Mouse (Mus musculus) limb, embryonic 11.5 days (tissue): Measurements from ENCODE around the gene Foxn3. TPM values are rescaled to one million over a fixed set of nuclear protein-coding genes. Genes with fewer than 3 reads are reported as not detected.

Source experiments
- ATAC-seq: fragments of 200-750 bp; cut with Nextera tagmentation; 2 replicates; pipeline ENCODE4 v1.8.0; 2017; ENCODE audit warnings: low read depth; ENCODE audit not compliant: insufficient number of reproducible peaks, low FRiP score, low TSS enrichment
- DNase-seq: peaks from one replicate; pipeline ENCODE4 v3.0.0-alpha.2; 2015; ENCODE audit warnings: low spot score
- H3K27ac ChIP-seq: fragments of 300-500 bp; sonication (generic); replicated peaks from 2 replicates; pipeline ENCODE4 v1.5.1; 2014; ENCODE audit warnings: low read depth, mild to moderate bottlenecking, low read length
- H3K27me3 ChIP-seq: fragments of 300-500 bp; sonication (generic); 2 replicates; pipeline ENCODE4 v1.6.1; 2014; ENCODE audit warnings: mild to moderate bottlenecking, low read length, mixed read lengths; ENCODE audit not compliant: control insufficient read depth, insufficient read depth
- H3K36me3 ChIP-seq: fragments of 300-500 bp; sonication (generic); 2 replicates; pipeline ENCODE4 v1.6.1; 2014; ENCODE audit warnings: mild to moderate bottlenecking, low read length, moderate library complexity, mixed read lengths; ENCODE audit not compliant: control insufficient read depth, insufficient read depth
- H3K4me1 ChIP-seq: fragments of 300-500 bp; sonication (generic); 2 replicates; pipeline ENCODE4 v1.6.1; 2014; ENCODE audit warnings: low read length, mixed read lengths; ENCODE audit not compliant: control insufficient read depth, insufficient read depth
- H3K4me2 ChIP-seq: fragments of 300-500 bp; sonication (generic); 2 replicates; pipeline ENCODE4 v1.6.1; 2014; ENCODE audit warnings: low read depth, mild to moderate bottlenecking, moderate library complexity; ENCODE audit not compliant: severe bottlenecking
- H3K4me3 ChIP-seq: fragments of 300-500 bp; sonication (generic); 2 replicates; pipeline ENCODE4 v1.5.1; 2014; ENCODE audit warnings: low read depth, low read length
- H3K9ac ChIP-seq: fragments of 300-500 bp; sonication (generic); 2 replicates; pipeline ENCODE4 v1.6.1; 2014; ENCODE audit warnings: mild to moderate bottlenecking, low read length
- H3K9me3 ChIP-seq: fragments of 300-500 bp; sonication (generic); 2 replicates; pipeline ENCODE4 v1.6.1; 2016; ENCODE audit warnings: low read length; ENCODE audit not compliant: control insufficient read depth
- WGBS: fragments of 180-500 bp; shearing (Covaris S2); extraction: QIAGEN DNeasy Blood & Tissue Kit; methylation state at CpG from one replicate; pipeline ENCODE4 v1.1.7; 2014; 5-methylcytosine and 5-hydroxymethylcytosine counted together
- polyA plus RNA-seq: library from polyadenylated mRNA; unstranded; fragments of >200 nt; fragmentation: Nextera tagmentation; extraction: Ambion mirVana; gene quantifications from 2 replicates; pipeline ENCODE4 v1.2.1, GENCODE M21; 2014

The Foxn3 gene
- polyA plus RNA-seq, 1 experiment from 2014 or later = 95.6 TPM

DNA sequence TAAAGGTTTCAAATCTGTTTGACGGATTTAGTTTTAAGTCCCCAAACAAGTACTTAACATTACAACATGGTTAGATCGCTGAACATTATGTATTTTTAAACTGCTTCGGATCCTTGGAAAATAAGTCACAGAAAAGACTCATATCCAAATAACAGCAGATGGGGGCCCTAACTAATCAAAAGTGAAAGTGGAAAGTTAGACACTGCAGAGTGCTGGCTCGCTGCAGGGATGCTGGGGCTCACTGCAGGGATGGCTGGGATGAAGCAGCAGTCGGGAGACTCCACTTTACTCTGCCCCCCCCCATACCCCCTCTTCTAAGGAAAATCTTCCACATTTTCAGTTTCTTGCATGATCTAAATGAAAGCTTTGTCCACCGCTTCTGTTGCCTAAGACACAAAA is 156.1 kb downstream of the Foxn3 start:
- H3K27ac ChIP-seq = no peak overlapping the region
- no peak overlapping the region for H3K4me2 ChIP-seq

DNA sequence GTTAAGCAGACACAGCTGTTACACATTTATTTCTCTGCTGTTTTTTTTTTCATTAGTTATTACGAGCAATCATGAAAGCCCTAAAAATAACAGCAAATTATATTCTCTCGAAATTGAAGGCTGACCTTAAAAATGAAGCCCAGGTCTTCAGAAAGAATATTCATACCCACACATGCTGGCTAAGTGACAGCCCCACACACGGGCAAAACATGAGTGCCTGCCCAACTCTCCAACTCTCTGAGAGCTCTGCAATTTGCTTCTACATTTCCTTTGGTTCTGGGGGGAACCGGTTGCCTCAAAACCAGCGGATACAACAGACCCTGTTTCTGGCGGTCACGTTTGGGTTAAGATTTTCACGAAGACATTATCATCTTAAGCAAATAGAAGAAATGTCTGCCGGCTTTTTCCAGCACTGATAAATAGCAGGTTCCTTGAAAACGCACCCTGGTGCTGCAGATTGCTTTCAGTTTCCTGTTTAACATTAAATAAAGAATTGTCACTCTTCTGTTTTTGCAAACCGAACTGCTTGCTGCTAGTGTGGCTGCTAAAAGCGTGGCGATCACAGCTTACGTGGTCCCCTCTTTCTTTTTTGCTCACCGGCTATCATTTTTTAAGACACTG is 156.6 kb downstream of the Foxn3 start:
- ATAC-seq (no peak), DNase-seq (no peak)
- Histone ChIP-seq H3K4me3 (no peak overlapping the region), H3K4me1 (no peaks in the 10 kb centered on the region; the same call in 1 of the 2 replicates), H3K9ac (no peak overlapping the region), H3K27me3 (no peaks in the 10 kb centered on the region), H3K4me2 (no peak overlapping the region), H3K36me3 (no peaks in the 10 kb centered on the region), H3K9me3 (no peaks in the 10 kb centered on the region; the same call in 1 of the 2 replicates), H3K27ac (no peak overlapping the region)
- WGBS = 69% methylated on average over 15 of the region's 15 CpGs

More for the DNA sequence above, 156.1 kb downstream of the Foxn3 start:
- H3K9me3 ChIP-seq = no peaks in the 10 kb centered on the region; the same call in 1 of the 2 replicates
- no peaks in the 10 kb centered on the region for H3K36me3 ChIP-seq
- no peak overlapping the region for H3K9ac ChIP-seq
- WGBS = 83% methylated on average over 6 of the region's 6 CpGs
- H3K27me3 ChIP-seq = no peaks in the 10 kb centered on the region
- H3K4me3 ChIP-seq = no peak overlapping the region
- H3K4me1 ChIP-seq = no peaks in the 10 kb centered on the region; the same call in 1 of the 2 replicates
- ATAC-seq = no peak
- DNase-seq = no peak

DNA sequence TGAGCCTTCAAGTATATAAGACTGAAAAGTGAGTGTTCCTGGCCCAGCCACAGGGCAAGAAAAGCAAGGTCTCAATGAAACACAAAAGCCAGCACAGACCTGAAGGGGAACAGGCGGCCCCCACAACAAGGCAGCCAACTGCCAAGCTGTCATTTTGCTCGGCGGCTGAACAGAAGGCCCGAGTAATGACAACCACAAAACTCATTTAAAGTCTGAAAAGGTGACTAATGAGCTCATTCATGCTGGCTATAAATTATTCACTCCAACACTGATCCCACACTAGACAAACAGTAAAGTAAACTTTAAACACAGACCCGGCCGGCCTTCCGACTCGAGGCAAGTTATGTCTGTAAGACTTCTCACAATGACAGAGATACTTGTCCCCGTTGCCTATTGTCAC is 157.1 kb downstream of the Foxn3 start:
- DNase-seq = peak; percentile 48
- H3K9me3 ChIP-seq = no peaks in the 10 kb centered on the region; the same call in 1 of the 2 replicates
- no peak for ATAC-seq
- no peak overlapping the region for H3K9ac ChIP-seq
- H3K4me1 ChIP-seq = no peaks in the 10 kb centered on the region; the same call in 1 of the 2 replicates
- WGBS = 18% methylated on average over 9 of the region's 9 CpGs
- H3K4me2 ChIP-seq = no peak overlapping the region
- 0 out of 2 replicates have a peak overlapping the region, but pooled peaks have one; percentile 36 for H3K27ac ChIP-seq
- no peak overlapping the region for H3K4me3 ChIP-seq
- H3K27me3 ChIP-seq = no peaks in the 10 kb centered on the region
- no peaks in the 10 kb centered on the region for H3K36me3 ChIP-seq

DNA sequence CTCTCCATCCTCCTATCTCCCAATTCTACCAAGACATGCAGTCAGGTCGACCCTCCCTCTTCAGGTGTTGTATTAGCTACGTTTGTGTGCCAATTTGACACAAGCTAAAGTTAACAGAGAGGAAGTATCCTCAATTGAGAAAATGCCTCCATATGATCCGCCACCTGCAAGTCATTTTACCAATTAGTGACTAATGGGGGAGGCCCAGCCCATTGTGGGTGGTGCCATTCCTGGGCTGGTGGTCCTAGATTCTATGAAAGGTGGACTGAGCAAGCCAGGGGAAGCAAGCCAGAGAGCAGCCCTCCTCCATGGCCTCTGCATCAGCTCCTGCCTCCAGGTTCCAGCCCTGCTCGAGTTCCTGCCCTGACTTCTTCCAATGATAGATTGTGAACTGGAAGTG is 158.0 kb downstream of the Foxn3 start:
- no peak overlapping the region for H3K4me3 ChIP-seq
- H3K9ac ChIP-seq = no peak overlapping the region
- no peak overlapping the region for H3K4me2 ChIP-seq
- no peak overlapping the region for H3K27ac ChIP-seq
- H3K36me3 ChIP-seq = no peaks in the 10 kb centered on the region
- no peaks in the 10 kb centered on the region; the same call in 1 of the 2 replicates for H3K9me3 ChIP-seq
- H3K27me3 ChIP-seq = no peaks in the 10 kb centered on the region
- WGBS = 32% methylated on average over 4 of the region's 4 CpGs
- DNase-seq = no peak
- H3K4me1 ChIP-seq = no peaks in the 10 kb centered on the region; the same call in 1 of the 2 replicates
- no peak for ATAC-seq

DNA sequence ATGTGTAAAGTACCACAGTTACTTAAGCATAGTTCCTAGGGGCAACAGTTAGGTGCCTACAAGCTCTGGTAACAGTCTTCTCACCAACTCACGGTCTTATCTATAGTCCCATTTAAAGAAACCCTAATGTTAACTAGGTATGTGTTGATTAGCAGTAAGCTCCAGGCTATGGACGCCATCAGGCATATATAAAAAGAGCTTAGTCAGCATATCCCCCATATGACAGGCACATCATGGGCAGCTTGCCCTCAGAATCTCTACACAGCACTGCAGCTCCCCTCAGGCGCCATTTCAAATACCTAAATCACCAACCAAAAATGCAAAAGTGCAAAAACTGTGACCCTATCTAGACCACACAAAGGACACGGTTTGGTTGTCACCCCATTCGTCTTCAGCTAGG is 160.4 kb downstream of the Foxn3 start:
- Histone ChIP-seq H3K27ac (no peak overlapping the region), H3K9me3 (no peaks in the 10 kb centered on the region; the same call in 1 of the 2 replicates), H3K36me3 (no peaks in the 10 kb centered on the region), H3K4me2 (no peak overlapping the region), H3K4me1 (no peaks in the 10 kb centered on the region; the same call in 1 of the 2 replicates), H3K27me3 (no peaks in the 10 kb centered on the region), H3K9ac (no peak overlapping the region), H3K4me3 (no peak overlapping the region)
- DNase-seq = no peak
- WGBS = 93% methylated on average over 5 of the region's 5 CpGs
- no peak for ATAC-seq

DNA sequence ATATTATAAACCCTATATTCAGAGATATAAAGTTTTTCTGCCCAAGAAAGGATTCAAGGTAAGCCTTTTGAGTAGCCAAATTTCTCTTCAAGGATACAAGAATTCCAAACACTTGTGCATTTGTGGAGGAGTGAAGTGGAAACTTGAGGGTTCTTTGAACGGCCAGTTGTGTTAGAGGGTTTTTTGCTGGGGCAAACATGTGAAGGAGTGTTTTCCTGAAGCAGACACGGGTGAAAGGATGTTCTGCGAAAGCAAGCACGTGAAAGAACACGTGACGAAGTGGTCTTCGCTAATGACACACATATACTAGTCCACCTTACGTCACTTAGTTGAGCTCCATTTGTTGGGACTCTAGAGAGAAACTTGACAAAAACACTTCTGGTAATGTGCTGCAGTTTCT is 162.5 kb downstream of the Foxn3 start:
- DNase-seq (no peak), ATAC-seq (no peak)
- Histone ChIP-seq H3K9ac (no peak overlapping the region), H3K9me3 (no peaks in the 10 kb centered on the region; the same call in 1 of the 2 replicates), H3K4me1 (no peaks in the 10 kb centered on the region; the same call in 1 of the 2 replicates), H3K27ac (no peak overlapping the region), H3K27me3 (no peaks in the 10 kb centered on the region), H3K4me3 (no peak overlapping the region), H3K36me3 (no peaks in the 10 kb centered on the region), H3K4me2 (no peak overlapping the region)
- WGBS = 93% methylated on average over 8 of the region's 8 CpGs

DNA sequence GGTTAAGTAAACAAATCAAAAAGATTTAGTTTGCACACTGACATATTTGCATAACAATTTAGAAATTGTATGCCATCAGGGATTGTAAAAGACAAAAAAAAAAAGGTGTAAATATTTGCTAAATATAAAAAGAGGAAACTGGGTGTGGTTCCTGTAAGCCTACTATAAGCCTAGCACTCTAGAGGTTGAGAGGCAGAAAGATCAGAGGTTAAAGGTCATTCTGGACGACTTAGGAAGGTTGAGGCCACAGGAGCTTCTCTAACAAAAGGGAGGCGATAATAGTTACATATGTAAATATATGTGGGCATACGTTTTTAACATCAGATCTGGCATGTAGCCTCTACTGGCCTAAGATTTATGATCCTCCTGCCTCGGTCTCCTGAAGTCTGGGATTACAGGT is 163.8 kb downstream of the Foxn3 start:
- DNase-seq (no peak), ATAC-seq (no peak)
- WGBS = 79% methylated on average over 4 of the region's 4 CpGs
- Histone ChIP-seq H3K27ac (no peak overlapping the region), H3K4me3 (no peak overlapping the region), H3K4me2 (no peak overlapping the region), H3K36me3 (no peaks in the 10 kb centered on the region), H3K9me3 (no peaks in the 10 kb centered on the region; the same call in 1 of the 2 replicates), H3K9ac (no peak overlapping the region), H3K27me3 (no peaks in the 10 kb centered on the region), H3K4me1 (no peaks in the 10 kb centered on the region)

DNA sequence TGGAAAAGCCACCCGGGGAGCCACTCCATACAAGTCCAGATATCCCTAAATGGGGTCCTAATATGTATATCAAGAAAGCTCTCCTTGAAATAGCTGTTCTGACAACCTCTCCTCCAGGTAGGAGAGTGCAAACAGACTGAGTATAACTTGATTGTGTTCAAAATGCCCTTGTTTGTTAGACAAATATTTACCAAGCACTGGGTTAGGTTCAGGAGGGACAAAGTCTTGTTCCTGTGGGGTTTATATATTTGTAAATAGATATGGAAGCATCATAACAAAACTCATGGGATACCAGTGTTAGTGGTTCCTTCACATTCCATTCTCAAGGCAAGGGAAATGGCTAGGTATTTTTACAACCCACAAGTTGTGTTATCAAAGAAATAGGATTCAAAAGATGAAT is 166.9 kb downstream of the Foxn3 start:
- ATAC-seq (no peak), DNase-seq (no peak)
- Histone ChIP-seq H3K36me3 (no peaks in the 10 kb centered on the region), H3K27ac (no peak overlapping the region), H3K9ac (no peak overlapping the region), H3K4me1 (peaks cover 3% of the 10 kb centered on the region), H3K9me3 (no peaks in the 10 kb centered on the region), H3K4me2 (no peak overlapping the region), H3K4me3 (no peak overlapping the region), H3K27me3 (no peaks in the 10 kb centered on the region)
- WGBS = 93% methylated on average over 1 of the region's 1 CpGs

DNA sequence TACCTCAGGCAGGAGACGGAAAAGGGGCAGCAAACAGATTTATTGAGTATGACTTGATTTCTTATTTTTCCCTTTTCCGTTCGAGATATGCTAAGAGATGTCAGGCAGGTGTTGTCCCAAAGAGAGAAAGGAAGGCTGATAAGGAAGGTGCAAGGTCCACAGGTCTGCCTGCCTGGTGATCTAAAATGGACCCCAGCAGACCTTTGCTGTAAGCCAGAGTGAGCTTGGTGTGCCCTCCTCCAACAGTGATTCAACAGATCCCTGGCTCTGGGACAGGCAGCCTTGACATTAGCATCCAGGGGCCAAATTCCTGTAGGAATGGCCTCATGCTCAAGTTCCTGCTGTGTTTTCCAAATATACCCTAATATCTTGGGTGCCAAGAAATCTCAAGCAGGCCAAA is 168.3 kb downstream of the Foxn3 start:
- Histone ChIP-seq H3K27ac (no peak overlapping the region), H3K27me3 (no peaks in the 10 kb centered on the region), H3K9ac (no peak overlapping the region), H3K36me3 (no peaks in the 10 kb centered on the region), H3K9me3 (no peaks in the 10 kb centered on the region), H3K4me3 (no peak overlapping the region), H3K4me2 (no peak overlapping the region), H3K4me1 (peaks cover 8% of the 10 kb centered on the region)
- no peak for DNase-seq
- ATAC-seq = no peak
- 69% methylated on average over 3 of the region's 3 CpGs for WGBS
